Mouse (Mus musculus) layer of hippocampus, adult 9-10 months (tissue): ENCODE results near the gene Afap1.

ENCODE experiments used
- DNase-seq: peaks from one replicate; pipeline ENCODE4 v3.0.0; 2022; ENCODE audit warnings: low spot score

The Afap1 gene

GRCm38 (mm10) chr5:35893093-35893804, at the start of gene Afap1:
Gene Afap1 (plus strand): TSS chr5:35893319.
- peak; percentile 97 for DNase-seq

GRCm38 (mm10) chr5:35851485-35851884, 41.6 kb upstream of the Afap1 start:
- no peak for DNase-seq

DNA sequence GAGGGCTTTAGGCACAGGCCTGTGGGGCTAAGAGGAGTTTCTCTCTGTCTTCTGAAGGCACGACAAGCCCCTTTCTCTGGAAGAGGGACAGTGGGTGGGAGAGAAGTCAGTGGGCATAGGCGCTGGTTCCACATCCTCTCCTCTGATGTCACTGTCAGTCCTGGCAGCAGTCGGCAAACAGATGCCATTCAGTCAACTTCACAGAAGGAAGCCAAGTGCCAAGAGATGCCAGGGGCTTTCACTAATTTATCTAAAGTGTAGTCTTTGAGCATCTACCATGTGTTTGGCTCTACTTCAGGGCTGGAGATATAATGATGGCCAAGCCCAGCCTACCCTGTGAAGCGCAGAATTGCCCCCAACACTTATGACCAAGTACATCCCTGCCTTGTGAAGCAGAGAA, 39.7 kb upstream of the Afap1 start:
- no peak for DNase-seq

DNA sequence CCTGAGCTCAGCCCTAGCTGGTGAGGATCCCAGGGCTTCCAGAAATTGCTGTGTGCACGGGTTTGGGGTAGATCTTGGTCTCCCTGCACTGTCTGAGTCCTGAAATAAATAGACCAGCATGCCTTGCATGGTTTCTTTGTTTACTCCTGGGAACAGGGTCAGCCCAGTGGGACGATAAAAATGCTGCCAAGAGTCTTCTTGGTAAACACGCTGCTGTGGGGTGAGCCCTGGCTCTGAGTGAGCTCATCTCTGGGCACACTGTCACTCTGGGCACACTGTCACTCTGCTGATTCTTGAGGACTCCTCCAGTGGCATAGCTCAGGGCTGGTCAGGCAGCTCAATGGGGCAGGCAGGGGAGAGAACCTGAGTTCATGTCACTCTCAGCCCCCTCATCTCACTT, 36.9 kb upstream of the Afap1 start:
- no peak for DNase-seq

- DNase-seq, result no peak
These were observed 35.0 kb upstream of the Afap1 start for GRCm38 (mm10) chr5:35858069-35858468.

DNA sequence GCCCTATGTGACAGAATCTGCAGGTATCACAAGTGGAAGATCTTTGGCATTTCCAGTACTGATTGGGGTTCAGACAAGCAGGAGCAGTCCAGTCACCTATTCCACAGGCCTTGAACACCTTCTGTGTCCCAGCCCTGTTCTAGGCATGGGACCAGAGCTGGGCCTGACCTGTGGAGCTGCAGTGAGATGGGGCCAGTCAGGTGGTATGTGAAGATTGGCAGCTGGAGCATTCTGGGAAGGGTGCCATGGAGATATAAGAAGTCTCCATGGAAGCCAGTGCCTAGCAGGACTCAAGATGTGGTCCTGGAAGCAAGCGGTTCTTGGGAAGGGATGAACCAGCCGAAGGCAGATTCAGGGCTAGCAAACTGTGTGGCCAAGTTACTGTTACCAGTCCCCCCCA, 31.7 kb upstream of the Afap1 start:
- DNase-seq, result no peak

DNA sequence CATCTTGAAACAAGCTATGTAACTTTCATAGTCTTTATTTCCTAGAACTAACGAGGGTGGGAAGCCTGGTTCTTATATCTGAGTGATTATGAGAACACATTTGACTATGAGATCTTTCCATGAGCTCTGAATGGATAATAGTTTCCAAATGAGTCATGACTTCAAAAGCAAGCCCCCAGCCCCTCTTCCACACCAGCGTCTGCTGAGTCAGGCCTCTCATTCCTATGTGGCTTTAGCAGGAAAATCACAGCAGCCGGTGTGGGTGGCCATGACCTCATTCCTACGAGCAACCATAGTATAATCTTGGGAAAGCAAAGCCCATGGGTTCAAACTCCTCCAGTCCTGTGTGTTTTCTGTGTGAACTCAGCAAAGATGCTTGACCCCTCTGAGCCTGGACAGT, 23.1 kb upstream of the Afap1 start:
- no peak for DNase-seq

- peak; percentile 46 for DNase-seq
These were observed 22.6 kb upstream of the Afap1 start for GRCm38 (mm10) chr5:35870408-35871012.

DNA sequence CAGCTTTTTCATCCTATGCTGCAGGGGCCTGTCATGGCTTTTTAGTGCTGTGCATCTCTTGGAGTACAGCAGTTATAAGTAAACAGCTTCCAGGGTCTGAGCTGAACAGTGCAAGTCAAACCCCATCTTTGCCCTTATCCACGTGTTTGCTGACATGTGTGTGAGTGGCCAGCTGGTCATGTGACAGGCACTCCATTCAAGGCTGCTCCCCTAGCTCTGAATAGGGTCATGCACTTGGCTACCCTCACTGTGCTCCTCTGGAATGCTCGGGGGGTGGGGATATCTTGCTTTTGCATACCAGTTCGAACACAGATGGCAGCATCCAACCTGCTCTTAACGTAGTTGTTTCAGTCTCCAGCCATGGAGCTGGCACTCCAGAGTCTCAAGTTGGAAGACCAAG, 19.7 kb upstream of the Afap1 start:
- no peak for DNase-seq

- no peak for DNase-seq
These were observed 16.9 kb upstream of the Afap1 start for GRCm38 (mm10) chr5:35876236-35876635.

GRCm38 (mm10) chr5:35879199-35879598, 13.9 kb upstream of the Afap1 start:
- DNase-seq, result peak; percentile 64

DNA sequence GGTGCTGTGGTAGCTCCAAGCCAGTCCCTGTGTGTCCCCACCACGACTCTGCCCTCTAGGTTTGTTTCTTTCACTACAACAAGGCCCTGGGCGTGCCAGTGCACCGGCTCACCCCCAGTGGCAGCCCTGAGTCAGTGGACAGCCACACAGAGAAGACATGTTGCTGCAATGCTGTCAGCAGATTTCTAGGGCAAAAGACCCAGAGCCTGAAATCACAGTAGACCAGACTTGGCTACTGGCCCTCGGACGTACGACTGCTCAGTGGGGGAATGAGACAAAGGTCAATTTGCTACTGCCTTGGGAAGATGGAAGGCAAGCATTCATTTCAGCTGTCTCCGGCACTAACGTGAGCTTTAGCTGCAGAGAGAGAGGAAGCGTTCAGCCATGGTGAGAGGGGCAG, 10.7 kb upstream of the Afap1 start:
- no peak for DNase-seq

- DNase-seq, result no peak
These were observed 8.9 kb upstream of the Afap1 start for GRCm38 (mm10) chr5:35884262-35884661.

DNA sequence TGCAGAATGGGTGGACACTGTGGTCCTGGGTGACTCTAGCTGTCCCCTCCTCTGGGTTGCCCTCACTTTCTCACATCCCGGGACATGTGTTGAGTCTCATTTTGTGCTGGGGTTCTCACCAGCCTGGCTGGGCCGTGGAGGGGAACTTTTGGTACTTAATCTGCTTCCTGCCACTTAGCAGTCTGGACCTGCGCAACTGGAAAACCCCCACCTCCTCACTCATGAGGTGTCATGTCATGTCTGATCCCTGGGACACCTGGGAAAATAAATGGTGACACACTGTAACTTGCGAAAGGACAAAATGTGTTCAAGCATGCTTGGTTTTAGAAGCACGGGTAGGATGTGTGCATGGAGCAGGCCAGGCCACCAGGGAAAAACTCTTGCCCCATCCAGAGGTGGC, 8.4 kb upstream of the Afap1 start:
- DNase-seq, result no peak

- no peak for DNase-seq
These were observed 4.2 kb upstream of the Afap1 start for GRCm38 (mm10) chr5:35888959-35889358.

DNA sequence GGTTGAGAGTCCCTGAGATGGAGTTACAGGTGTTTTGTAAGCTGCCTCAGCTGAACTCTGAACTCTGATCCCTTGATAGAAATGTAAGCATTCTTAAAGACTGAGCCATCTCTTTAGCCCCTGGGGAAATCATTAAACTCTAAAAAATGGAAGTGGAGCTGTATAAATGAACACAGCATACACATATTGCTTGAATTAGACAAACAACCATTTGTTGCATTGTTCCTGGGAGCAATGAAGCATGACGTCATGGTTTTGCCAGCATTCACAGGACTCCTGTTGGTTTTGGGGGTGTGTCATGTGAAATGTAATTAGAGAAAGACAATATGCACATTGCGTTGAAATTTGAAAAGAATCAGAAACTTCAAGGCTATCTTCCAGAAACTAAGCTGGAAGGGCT, 3.5 kb upstream of the Afap1 start:
- no peak for DNase-seq

GRCm38 (mm10) chr5:35890985-35891730, 2.0 kb upstream of the Afap1 start:
- no peak for DNase-seq

DNA sequence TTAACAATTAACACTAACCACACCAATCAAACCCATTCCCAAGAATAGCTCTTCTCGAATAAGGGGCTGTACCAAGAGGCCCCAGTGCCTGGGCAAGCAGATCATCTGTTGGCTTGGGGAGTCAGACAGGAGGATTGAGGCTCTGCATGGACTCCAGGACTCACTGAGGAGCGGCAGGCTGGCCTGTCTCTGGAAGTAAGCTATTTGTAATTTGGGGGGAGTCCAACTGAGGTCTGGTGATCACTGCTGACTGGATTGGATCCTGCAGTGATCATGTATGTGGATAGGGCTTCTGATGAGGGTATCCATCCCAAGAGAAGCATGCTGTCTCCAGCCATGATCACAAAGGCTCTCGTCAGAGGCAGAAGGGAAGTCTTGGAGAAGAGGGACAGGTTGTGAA, 756 bp upstream of the Afap1 start:
- DNase-seq, result no peak

GRCm38 (mm10) chr5:35893805-35894260, 714 bp downstream of the Afap1 start:
- DNase-seq, result no peak

DNA sequence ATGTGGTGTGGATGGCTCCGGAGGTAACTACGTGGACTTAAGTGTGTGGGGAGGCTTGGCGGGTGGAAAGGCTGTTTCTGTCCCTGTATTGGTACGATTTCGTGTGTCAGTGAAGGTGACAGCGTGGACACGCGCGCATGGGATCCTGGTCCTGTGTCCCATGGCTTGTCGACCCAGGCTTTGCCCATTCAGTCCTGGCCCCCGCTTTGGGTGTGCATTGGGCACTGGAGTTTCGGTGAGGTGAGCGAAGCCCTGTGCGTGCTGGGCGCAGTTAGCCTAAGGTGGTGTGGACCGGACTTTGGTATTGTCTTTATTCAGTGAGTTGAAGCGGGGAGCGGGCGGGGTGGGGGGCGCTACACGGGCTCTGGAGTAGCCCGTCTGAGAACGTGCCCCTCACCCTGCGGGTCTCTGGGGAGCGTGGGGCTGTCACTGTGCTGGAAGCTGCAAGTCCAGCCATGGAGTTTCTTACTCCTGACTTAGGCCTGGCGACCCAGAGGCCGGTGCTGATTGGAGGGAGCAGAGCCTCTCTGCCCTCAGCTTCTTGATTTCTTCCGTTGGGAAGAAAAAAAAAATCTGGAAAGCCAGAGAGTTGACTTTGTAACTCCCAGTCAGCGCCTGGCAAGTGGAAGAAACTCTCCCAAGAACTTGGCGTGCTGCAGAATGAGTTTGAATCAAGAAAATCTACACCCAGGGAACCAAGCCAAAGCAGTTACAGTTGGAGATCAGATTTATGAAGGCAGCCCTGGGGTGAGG, 1.4 kb downstream of the Afap1 start:
- DNase-seq, result no peak

GRCm38 (mm10) chr5:35895926-35896325, 2.8 kb downstream of the Afap1 start:
- no peak for DNase-seq

DNA sequence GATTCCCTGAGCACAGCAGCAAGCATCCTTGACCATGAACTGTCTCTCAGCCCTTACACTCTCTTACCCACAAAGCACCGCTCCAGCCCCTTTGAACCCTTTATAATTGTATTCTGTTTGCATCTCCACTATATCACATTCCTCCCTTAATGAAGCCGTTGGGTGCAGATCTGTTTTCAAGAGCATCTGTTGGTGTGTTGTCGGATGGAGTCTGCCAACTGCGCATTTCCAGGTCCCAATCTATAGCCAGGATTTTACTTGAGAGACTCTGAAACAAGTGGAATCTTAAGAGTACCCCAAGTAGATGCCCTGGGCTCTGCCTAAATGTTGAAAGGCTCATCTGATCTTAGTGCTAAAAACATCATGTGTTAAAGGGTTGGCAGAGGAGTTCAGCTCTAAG, 3.4 kb downstream of the Afap1 start:
- DNase-seq, result no peak

- DNase-seq, result no peak
These were observed 4.0 kb downstream of the Afap1 start for GRCm38 (mm10) chr5:35897147-35897546.
